Mouse (Mus musculus) layer of hippocampus, postnatal 25 days (tissue): ENCODE measurements around the gene Knl1. TPM values are rescaled to one million over a fixed set of nuclear protein-coding genes. Genes with fewer than 3 reads are reported as not detected.
"Not testable (repeated sequence)": the region's sequence is repeated elsewhere in the genome, so short reads cannot be mapped to it uniquely, and the experiment has no call there.

Experiments used
- DNase-seq, 2 experiments: peaks; one replicate each; pipeline ENCODE4 v3.0.0; 2022; ENCODE audit warnings: mixed read lengths in 2 of 2, low spot score in 1 of 2; ENCODE audit errors: extremely low spot score in 1 of 2
- total RNA-seq, 2 experiments: library from RNA; stranded (reverse); gene quantifications; 2 replicates each; pipeline ENCODE4 v1.2.3; 2021

Gene Knl1
- total RNA-seq, result under 1 TPM; 0.49 to 0.52 TPM

DNA sequence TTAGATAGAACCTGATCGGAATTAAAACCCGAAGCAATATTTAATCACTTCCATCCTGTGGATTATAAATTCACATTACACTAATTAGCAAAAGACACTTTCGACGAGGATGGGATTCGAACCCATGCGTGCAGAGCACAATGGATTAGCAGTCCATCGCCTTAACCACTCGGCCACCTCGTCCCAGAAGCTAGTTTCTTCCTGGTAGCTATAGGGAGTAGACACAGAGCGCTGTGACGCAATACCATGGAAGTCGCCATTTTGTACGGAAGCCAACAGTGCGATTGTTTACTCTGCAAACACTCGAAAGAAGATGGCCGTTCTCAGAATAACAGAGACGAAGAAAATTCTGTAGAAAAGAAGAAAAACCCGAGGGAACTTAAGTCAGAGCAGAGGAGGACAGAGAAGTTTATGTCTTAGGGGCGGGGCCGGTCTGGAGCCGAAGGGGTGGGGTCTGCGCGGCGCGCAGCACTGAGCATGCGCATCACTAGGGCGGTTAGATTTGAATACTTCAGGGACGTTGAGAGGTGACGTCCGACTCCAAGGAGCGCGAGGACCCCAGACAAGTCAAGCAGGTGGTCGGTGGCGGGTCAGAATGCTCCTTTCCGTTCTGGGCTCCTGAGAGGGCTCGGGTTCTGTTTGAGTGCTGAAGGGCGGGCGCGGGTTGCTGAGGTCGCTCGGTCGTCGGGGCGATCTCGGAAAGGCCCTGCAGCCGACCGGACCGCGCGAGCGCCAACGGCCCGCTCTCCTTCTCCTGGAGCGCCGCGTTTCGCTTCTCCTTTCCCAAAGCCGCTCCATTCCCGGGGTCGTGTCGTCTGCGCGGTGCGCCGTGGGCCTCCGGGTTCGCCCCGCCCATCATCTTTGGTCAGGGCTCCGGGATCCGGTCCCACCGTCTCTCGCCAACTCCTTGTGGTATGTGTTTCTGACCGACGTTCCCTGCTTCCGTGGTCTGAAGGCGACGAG is at the start of gene Knl1:
Knl1 (plus strand) TSS at position 471 of the 963 bp plus-strand sequence.
- peak; percentile 98 to 99 for DNase-seq

DNA sequence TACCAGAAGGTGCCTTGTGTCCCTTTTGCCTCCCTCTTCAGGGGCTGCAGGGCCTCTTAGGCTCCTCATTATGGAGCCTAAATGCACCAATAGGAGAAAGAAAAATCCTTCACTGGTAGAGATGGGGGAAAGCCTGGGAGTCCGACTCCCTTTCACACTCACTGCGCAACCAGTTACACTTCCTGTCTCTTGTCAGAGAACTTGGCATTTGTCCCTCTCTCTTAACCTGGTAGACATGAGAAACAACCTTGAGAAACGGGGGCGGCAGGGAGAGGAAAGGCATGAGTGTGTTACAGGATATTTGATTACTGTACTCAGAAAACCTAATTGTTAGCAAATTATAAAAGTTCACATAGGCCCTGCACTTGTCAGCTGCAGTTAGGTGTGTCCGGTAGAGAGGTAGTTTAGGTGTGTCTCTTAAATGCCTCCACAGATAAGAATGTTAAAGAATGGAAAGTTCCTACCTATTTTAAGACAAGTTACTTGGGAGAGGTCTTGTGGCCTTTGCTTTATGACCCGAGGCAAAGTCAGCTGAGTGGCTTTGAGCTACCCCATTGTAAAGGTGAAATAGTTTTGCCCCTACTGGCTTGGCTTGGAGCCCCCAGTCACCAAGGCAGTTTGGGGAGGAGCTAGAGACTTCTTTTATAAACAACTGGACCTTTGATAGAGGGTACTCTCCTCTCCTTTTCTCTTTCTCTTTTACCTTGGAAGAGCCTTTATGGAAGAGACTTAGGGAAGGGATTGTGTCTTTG is 48.6 kb upstream of the Knl1 start:
- no peak for DNase-seq

DNA sequence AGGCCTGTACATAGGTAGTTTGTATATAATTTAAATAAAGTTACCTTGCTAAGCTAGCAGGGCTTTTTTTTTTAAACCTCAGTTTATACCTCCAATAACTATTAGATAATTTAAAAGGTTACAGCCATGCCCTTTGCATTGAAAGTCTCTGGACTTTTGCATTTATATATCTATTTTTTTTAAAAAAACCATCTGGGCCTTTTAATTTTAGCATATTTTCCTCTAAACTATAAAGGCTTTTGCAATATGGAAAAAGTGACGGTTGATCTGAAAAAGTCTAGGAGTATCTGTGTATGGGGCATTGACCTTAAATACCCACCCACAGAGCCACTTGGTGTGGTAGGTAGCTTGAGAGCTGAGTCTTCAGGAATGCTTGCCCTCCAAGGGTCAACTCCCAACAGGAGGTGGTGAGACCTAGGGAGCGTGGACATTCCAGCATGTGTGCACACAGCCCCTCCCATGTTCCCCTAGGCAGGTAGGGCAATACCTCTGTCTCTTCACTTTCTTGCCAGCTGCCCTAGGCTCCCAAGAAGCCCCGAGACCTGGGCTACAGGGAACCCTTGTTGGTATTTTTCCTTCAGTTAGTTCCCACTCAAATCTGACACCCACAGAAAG is 47.8 kb upstream of the Knl1 start:
- no peak for DNase-seq

DNA sequence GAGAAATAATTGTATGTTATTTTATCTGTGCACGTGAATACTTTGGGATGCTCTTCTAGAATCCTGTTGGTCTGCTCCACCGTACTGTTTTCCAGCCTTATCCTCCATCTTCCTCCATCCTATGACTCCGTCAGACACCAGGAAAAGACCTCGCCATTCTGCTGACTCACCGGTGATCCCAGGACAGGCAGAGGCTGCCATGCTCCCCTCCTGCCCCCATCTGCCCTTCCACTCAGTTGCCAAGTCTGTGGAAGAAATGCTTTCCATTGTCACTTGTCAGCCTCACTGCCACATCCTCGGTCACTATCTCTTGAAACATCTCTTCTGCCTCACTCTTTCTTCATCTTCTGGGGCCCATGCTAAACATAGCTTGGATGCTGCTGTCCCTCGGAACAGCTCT is 40.0 kb upstream of the Knl1 start:
- no peak for DNase-seq

DNA sequence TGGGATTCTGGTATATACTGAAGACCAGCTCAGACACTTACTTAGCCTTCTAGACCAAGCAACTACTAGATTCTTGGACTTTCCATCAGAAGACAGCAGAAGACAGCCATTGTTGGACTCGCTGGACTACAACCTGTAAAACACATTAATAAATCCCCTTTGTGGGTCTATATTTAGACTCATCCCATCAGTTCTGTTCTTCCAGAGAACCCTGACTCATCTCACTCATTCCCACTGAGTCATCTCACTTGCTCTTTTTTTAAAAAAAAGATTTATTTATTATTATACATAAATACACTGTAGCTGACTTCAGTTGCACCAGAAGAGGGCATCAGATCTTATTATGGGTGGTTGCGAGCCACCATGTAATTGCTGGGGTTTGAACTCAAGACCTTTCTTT is 37.5 kb upstream of the Knl1 start:
- no peak for DNase-seq

DNA sequence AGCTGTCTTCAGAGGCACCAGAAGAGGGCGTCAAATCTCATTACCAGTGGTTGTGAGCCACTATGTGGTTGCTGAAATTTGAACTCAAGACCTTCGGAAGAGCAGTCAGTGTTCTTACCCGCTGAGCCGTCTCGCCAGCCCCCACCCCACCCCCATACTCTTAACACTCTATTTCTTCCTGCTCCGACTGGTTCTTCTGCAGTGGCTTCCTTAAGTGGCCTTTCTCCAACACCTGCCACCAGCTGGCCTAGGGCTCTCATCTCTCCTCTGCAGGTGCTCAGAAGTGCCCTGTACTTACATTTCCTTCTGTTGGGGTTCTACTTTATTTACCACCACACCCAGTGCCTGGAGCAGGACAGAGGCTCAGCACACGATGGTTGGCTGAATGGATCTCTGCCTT is 31.9 kb upstream of the Knl1 start:
- no peak for DNase-seq

DNA sequence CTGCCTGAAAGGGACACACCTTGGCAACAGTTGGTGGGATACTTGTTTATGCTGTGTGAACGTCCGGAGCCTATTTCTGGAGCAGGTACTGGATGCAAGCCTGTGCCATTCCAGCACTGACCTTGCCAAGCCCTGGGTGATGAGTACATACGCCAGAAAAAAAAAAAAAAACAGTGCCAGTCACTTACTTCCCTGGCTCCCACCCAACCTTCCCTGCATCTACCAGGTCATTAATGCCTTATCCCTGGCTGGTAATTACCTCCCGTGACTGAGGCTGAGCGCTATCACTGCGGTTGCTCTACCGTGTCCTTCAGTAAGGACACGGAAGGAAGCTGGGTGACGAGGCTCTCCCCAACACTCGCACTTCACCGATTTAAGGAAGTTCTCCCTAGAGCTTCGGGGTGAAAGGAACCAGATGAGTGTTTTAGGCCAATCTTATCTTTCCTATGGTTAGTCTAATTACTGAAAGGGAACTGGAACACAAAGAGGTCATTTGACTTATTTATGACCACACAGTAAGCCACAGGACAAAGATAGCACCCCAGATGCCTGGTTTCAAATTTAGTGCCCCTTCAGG is 31.2 kb upstream of the Knl1 start:
- DNase-seq, result no peak

DNA sequence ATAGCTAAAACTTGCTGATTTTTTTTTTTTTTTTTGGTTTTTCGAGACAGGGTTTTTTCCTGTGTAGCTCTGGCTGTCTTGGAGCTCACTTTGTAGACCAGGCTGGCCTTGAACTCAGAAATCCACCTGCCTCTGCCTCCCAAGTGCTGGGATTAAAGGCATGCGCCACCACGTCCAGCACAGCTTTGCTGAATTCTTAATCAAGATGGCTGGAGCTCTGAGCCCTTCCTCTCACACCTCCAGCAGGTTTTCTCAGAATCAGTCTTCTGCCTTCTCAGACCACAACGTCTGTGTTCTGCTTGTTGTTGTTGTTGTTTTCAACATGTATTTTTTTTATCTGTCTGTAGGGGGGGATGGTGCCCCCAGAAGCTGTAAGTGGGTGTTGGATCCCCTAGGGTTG is 30.6 kb upstream of the Knl1 start:
- DNase-seq, result not testable (repeated sequence)

DNA sequence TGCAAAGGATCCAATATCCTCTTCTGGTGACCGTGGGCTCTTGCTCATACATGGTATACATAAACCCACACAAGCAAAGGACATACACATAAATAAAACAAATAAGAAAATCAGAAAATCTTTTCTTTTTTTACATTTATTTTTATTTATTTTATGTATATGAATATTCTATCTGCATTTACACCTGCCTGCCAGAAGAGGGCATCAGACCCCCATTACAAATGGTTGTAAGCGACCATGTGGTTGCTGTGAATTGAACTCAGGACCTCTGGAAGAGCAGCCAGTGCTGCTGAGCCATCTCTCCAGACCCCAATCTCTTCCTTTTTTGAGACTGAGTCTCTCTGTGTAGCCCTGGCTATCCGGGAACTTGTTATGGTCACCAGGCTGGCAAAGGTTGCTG is 29.3 kb upstream of the Knl1 start:
- no peak for DNase-seq

DNA sequence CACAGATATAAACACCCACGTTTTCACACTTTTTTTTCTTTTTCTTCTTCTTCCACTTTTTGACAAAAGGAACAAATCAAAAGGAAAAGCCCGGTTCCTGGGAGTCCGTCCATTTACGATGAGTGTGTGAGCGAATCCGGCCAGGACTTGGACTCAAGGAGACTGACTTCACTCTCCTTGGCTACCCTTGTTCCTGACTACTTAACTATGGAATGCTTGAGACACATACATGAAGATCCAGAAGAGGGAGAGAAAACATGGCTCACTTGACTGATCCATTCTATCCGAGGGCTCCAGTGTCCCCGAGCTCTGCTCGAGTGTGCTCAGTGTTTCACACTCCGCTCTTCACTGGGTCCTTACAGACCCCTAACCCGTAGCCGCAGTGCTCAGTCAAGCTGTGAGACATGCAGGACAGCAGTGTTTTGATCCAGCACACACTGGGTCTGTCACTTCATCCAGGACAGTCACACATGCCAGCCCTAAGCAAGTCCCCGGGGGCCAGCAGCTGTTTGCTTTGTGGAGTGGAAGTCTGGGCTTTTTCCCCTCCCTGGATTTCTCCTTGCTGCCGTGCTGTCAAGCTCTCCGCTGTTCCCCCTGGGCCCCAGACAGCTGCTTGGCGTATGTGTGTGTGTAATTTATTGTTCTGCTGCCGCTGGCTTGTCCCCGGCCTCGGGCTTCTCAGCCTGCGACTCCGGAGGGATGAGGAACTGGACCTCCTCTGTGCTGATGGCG is 28.4 kb upstream of the Knl1 start:
- DNase-seq, result peak in 1 of 2 experiments; percentile 10

DNA sequence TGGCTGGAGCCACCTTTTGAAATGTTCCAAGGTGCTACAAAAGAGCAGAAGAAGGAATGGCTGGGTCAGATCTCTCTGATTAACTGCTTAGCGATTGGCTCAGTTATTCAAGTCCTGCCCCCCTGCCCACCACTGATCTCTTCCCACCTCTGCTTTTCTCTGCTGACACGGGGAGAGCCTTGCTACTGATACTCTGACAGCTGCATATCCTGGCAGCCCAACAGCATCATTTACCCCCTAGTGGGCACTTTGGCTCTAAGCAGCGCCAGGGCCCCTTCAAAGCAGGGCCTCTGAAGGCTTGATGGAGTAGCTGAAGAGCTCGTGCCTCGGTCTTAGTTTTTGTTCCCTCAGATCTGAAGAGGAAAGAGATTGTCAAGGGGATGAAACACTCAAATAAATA is 27.8 kb upstream of the Knl1 start:
- DNase-seq, result no peak

DNA sequence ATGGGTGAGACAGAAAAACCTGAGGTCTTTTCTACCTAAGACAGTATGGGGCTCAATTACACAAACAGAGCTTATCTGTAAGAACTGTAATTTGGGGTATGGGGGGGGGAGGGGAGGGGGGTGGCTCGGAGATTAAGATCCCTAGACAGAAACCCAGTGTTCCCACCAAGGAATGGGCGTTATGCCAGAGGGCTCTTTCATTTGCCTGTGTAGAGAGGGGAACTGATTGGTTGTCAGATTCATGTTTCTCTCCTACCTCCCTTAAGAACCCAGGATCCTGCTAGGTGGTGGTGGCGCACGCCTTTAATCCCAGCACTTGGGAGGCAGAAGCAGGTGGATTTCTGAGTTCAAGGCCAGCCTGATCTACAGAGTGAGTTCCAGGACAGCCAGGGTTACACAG is 27.4 kb upstream of the Knl1 start:
- no peak for DNase-seq

DNA sequence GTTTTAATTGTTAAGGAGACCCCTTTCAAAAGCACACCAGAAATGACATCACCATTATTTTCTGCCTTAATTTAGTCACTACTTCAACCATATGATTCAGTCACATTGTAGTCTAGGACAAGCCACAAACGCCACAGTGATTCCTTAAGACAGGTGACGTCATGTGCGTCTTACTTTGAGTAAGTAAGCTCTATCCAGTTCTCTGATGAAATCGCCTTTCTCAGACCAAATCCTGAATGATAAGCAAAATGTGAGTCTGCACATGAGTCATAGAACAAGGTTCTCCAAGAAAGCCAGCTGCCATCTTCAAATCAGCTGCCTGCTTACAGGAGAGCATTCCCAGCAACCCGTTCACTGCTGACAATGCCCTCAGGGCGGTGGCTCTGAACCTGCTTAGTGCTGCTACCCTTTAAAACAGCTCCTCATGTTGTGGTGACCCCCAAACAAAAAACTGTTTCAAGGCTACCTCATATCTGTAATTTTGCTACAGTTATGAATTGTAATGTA is 23.7 kb upstream of the Knl1 start:
- no peak for DNase-seq

DNA sequence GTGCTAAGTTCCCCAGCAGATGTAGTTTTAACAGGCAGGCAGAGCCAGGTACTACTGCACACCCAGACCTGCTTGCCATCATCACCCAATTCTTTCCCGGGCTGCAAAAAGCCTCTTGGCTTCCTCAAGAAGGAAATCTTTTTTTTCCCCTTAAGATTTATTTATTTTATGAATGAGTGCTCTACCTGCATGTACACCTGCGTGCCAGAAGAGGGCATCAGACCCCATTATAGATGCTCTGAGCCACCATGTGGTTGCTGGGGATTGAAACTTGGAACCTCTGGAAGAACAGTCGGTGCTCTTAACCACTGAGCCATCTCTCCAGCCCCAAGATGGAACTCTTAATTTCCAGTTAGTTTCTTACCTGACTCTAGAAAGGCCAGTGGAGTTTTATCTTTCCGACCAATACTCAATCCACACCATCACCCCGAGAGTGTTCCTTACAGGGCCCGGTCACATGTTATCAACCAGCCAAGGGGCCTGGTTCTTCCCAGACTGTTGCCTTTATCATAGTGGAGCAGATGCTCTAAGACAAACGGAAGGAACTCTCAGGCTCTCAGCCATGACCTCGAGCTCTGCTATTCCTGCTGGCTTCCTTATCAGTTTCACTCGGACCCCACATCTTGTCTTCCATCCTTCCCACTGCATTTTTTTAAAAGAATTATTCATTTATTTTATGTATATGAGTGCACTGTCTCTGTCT is 22.2 kb upstream of the Knl1 start:
- DNase-seq, result no peak

DNA sequence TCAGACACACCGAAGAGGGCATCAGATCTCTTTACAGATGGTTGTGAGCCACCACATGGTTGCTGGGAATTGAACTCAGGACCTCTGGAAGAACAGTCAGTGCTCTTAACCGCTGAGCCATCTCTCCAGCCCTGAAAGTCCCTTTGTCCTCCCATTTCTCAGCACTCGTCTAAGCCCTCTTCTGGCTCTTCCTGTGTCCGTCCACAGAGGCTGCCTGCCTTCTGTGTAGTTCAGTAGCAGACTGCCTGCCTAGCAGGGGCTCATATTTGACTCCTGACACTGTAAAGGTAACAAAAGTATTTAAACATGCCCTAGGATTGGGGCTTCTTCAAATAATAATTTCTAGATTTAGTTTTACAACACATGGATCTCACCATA is 21.7 kb upstream of the Knl1 start:
- no peak for DNase-seq

DNA sequence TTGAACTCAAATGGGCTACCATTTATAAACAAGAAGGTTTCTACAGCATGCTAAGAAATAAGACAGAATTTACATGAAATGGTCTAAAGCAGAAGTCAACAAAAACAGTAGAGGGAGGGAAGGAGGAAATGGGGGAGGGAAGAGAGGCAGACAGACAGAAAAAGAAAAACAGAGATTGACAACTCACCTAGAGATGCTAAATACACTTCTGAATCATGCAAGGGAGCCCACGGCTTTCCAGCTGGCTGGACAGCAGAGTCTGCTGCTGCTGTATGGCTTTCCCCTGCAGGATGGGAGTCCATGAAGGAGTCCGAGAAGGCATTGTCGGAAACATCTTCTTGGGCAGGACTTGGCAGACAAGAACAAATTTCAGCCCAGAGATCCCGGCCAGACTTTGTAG is 20.0 kb upstream of the Knl1 start:
- DNase-seq, result no peak

DNA sequence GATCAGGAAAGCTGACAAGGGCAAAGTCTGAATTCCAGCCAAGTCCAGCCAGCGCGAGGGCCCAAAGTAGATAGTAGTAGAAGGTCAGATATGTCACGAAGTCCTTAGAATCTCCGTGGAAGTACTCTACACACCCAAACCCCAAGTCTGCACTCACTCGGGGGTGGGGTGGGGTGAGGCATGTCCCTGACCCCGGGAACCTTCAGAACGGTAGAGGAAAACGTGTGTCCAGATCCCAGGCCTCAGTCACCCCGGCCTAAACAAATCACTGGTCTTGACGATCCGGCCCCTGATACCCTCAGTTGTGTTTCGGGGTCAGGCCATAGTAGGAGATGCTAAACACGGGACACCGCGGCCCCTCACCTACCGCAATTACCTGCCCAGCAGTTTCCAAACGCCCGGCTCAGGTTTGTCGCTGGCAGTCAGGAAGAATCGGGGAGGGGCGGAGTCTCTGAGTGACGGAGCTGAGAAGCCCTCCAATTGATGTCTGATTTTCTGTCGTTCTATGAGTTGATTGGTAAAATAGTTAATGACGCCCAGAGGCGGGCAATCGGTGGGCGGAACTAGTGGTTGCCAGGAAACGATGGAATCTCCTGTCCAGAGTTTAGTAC is 17.9 kb upstream of the Knl1 start, which contains the start of gene Ccdc32:
Ccdc32 (minus strand) TSS at position 453 of the 611 bp plus-strand sequence.
- peak; percentile 73 to 90 for DNase-seq

DNA sequence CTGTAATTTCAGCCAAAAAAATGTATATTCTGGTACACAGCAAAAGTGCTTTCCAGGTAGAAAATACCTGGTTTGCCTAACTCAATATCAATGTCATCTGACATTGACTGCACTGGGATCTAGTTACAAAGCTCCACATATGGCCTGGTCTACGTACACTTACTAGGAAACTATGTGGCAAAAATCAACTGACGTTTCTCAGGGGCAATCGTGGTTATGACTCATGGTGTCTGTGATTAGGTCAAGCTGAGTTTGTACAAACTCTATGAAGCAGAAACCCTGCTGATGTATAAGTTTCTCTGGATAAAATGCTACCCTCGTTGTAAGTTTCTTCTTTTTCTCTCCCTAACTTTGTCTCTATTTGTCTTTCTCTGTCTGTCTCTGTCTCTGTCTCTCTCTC is 14.7 kb upstream of the Knl1 start:
- no peak for DNase-seq
